Mouse (Mus musculus): Measurements from ENCODE around the gene Akr1c19. TPM values are rescaled to one million over a fixed set of nuclear protein-coding genes. Genes with fewer than 3 reads are reported as not detected.

Akr1c19 gene
- polyA plus RNA-seq, 1 experiment from 2014 or later = 0.36 TPM

DNA sequence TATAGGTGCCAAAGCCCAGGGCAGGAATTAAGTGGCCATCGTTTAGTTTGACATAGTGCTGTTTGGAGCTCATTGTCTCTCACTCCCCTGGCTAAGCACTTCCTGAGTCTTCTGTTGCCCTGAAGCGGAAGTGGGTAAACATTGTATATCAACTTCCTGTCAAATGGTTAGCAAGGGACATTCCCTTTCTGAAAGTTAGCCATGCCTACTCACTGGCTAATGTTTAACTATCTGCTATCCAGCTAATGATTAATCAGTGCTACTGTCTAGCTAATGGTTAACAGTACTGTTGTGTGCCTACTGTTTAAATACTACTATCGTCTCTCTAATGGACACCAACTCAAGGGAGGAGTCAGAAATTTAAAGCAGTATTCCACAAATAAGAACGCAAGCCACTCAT, 50.8 kb downstream of the Akr1c19 start, which contains the start of gene Akr1c12:
Gene Akr1c12, minus strand, starts transcription at position 150 of the 400 bp plus-strand sequence.
- H3K27me3 ChIP-seq = no peaks in the 10 kb centered on the region
- H3K4me1 ChIP-seq = no peaks in the 10 kb centered on the region
- no peak within 1 kb of the TSS for H3K4me2 ChIP-seq
- no peaks in the 10 kb centered on the region for H3K9me3 ChIP-seq
- WGBS = 59% methylated on average over 4 of the region's 4 CpGs
- H3K27ac ChIP-seq = no peak within 1 kb of the TSS
- no peak within 1 kb of the TSS for H3K4me3 ChIP-seq
- no peak for ATAC-seq (ENCODE audit: insufficient number of reproducible peaks, low FRiP score, low TSS enrichment, low read depth)
- H3K36me3 ChIP-seq = no peaks in the 10 kb centered on the region
- H3K9ac ChIP-seq = no peak within 1 kb of the TSS

DNA sequence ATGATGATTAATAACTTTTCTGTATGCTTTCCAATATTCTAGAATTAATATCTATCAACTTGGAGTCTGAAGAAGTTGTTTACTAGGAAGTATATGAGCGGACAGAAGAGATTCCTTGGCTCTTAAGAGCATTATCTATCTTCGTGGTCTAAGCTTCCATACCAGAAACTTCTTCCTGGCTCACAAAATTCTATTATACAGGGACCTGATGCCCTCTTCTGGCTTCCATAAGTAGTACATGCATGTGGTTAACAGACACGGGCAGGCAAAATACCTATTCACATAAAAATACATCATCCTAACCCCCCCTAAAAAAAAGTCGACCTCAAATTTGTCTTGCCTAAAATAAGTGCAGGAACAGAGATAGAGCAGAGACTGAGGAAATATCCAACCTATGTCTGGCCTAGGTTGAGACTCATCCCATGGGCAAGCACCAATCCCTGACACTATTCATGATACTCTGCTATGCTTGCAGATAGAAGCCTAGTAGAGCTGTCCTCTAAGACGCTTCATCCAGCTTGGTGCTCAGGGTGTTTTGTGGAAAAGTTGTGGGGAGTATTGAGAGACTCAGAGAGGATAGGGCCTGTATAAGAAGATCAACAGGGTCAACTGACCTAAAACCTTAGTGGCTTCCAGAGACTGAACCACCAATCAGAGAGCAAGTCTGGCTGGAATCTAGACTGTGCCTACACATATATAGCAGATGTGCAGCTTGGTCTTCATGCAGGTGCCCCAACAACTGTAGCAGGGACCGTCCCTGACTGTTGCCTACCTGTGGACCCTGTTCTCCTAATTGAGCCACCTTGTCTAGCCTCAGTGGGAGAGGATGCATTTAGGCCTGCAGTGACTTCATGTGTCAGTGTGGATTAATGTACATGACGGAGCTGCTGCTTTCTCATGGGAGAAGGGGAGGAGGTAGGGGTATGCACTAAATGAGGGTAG, 53.2 kb downstream of the Akr1c19 start:
- ATAC-seq (ENCODE audit: insufficient number of reproducible peaks, low FRiP score, low TSS enrichment, low read depth) = no peak
- Histone ChIP-seq H3K27me3 (no peaks in the 10 kb centered on the region), H3K4me2 (no peak overlapping the region), H3K36me3 (no peaks in the 10 kb centered on the region), H3K4me1 (no peaks in the 10 kb centered on the region), H3K9me3 (no peaks in the 10 kb centered on the region), H3K9ac (no peak overlapping the region), H3K27ac (no peak overlapping the region), H3K4me3 (no peak overlapping the region)
- WGBS = 37% methylated on average over 7 of the region's 7 CpGs

DNA sequence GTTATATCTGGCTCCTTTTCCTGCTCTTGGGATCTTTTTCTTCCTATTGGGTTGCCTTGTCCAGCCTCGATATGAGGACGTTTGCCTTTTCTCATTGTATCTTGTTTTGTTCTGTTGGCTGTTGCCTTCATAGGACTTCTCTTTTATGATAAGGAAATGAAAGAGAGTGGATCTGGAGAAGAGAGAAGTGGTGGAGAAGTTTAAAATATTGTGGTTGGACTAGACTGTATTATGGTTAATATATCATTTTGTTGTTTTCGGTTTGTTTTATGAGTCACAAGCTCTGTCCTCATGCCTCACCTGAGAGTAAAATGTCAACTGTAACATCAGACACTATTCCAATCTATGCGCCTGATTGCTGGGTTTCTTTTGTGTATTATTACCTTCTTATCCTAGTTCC, 68.5 kb downstream of the Akr1c19 start:
- H3K9me3 ChIP-seq = no peaks in the 10 kb centered on the region
- H3K9ac ChIP-seq = no peak overlapping the region
- H3K4me3 ChIP-seq = no peak overlapping the region
- H3K36me3 ChIP-seq = no peaks in the 10 kb centered on the region
- no peaks in the 10 kb centered on the region for H3K27me3 ChIP-seq
- H3K4me2 ChIP-seq = no peak overlapping the region
- no peak overlapping the region for H3K27ac ChIP-seq
- WGBS = 89% methylated on average over 4 of the region's 4 CpGs
- H3K4me1 ChIP-seq = no peaks in the 10 kb centered on the region
- no peak for ATAC-seq (ENCODE audit: insufficient number of reproducible peaks, low FRiP score, low TSS enrichment, low read depth)

Other genes starting within 250 kb of the Akr1c19 start
- gene Akr1c14, start 179.7 kb upstream of the Akr1c19 start, polyA plus RNA-seq (2015; fragmentation: Nextera tagmentation; extraction: Ambion mirVana) = 2.1 and 2.7 TPM in 2 replicates
- 0.24 and 1.1 TPM in 2 replicates for gene Akr1c18, start 78.0 kb upstream of the Akr1c19 start, polyA plus RNA-seq (2015; fragmentation: Nextera tagmentation; extraction: Ambion mirVana)
- gene Akr1c13, start 37.5 kb upstream of the Akr1c19 start, polyA plus RNA-seq (2015; fragmentation: Nextera tagmentation; extraction: Ambion mirVana) = 1.5 and 2.1 TPM in 2 replicates
- not detected in 2 replicates for gene Akr1c12, start 50.7 kb downstream of the Akr1c19 start, polyA plus RNA-seq (2015; fragmentation: Nextera tagmentation; extraction: Ambion mirVana)
- not detected in 2 replicates for gene Akr1c6, start 205.6 kb downstream of the Akr1c19 start, polyA plus RNA-seq (2015; fragmentation: Nextera tagmentation; extraction: Ambion mirVana)

Data from limb, embryonic 15.5 days (tissue).